Comparison of ENCODE assay signal across 8 mouse cellular contexts in the genomic region with DNA sequence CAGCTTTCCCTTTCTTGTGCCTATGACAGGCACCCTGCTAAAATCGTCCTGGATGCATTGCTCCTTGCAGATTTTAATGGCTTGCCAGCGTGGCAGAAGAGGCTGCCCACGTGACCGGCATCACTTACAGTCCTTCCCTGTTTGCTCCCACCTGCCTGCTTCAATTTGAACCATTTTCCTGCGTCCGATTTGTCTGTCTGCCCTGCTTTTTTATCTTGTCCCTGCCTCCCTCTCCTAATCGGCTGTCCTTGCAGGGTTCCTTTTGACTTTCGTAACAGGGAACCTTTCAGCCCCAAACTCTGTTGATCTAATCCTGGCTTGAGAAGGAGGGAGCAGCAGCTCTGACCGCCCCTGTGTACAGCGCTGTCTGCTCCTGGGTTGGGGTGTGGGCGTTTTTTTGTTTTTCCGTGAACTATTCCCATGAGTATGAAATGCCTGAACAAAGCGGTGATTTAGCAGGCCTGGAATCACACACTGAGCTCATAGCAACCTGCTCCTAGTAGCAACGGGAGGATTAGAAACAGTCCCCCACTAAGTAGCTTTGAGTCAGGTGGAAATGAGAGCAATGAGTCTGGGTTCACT. TPM values are rescaled to one million over a fixed set of nuclear protein-coding genes. Genes with fewer than 3 reads are reported as not detected.
A peak's percentile ranks its signal among the peaks of the same experiment; 100 is the strongest.
DNase-seq lines count a peak whose midpoint lies in the region; ATAC-seq and TF ChIP-seq lines count a peak whose summit lies in the region.

No protein-coding gene starts in this region.

- TF ChIP-seq CTCF in hindbrain, postnatal 0 days (IDR thresholded peaks at IDR 0.05; ENCODE audit: low read depth): no peak

- H3K27me3 ChIP-seq in forebrain, embryonic 11.5 days (ENCODE audit: control insufficient read depth, insufficient read depth, low read length): no peaks in the 10 kb centered on the region; the same call in 1 of the 2 replicates
- H3K27me3 ChIP-seq in hindbrain, postnatal 0 days (ENCODE audit: insufficient read depth, low read length): no peaks in the 10 kb centered on the region
- no peaks in the 10 kb centered on the region for H3K27me3 ChIP-seq in liver, embryonic 11.5 days (replicated peaks; ENCODE audit: control insufficient read depth, insufficient read depth, low read length)

- H3K4me1 ChIP-seq in forebrain, embryonic 11.5 days (replicated peaks; ENCODE audit: control insufficient read depth, insufficient read depth, low read length): peaks cover 4% of the 10 kb centered on the region; the same call in 1 of the 2 replicates
- H3K4me1 ChIP-seq in hindbrain, postnatal 0 days (ENCODE audit: insufficient read depth, low read length): no peaks in the 10 kb centered on the region
- H3K4me1 ChIP-seq in liver, embryonic 11.5 days (replicated peaks; ENCODE audit: control insufficient read depth, insufficient read depth, low read length): peaks cover 18% of the 10 kb centered on the region

- WGBS in forebrain, embryonic 11.5 days: 1% methylated on average over 14 of the region's 14 CpGs
- WGBS in hindbrain, postnatal 0 days: 3% methylated on average over 14 of the region's 14 CpGs
- 26% methylated on average over 14 of the region's 14 CpGs for WGBS in liver, embryonic 11.5 days

- peak; percentile 86 for ATAC-seq in forebrain, embryonic 11.5 days (replicated peaks; ENCODE audit: low FRiP score)
- peak; percentile 91 for ATAC-seq in hindbrain, postnatal 0 days
- ATAC-seq in liver, embryonic 11.5 days (replicated peaks; ENCODE audit: low FRiP score): peak; percentile 24; the same call in 1 of the 2 replicates

- H3K36me3 ChIP-seq in forebrain, embryonic 11.5 days (ENCODE audit: control insufficient read depth, insufficient read depth, low read length): no peaks in the 10 kb centered on the region
- H3K36me3 ChIP-seq in hindbrain, postnatal 0 days (ENCODE audit: insufficient read depth, low read length): no peaks in the 10 kb centered on the region
- H3K36me3 ChIP-seq in liver, embryonic 11.5 days (ENCODE audit: control insufficient read depth, insufficient read depth, low read length): no peaks in the 10 kb centered on the region

- peak overlapping the region; percentile 49 for H3K4me2 ChIP-seq in forebrain, embryonic 11.5 days (ENCODE audit: low read depth, low read length, severe bottlenecking)
- peak overlapping the region; percentile 62 for H3K4me2 ChIP-seq in hindbrain, postnatal 0 days (ENCODE audit: low read depth, low read length)
- peak overlapping the region; percentile 62 for H3K4me2 ChIP-seq in liver, embryonic 11.5 days

- H3K27ac ChIP-seq in forebrain, embryonic 11.5 days (ENCODE audit: low read depth, low read length): peak overlapping the region; percentile 5; the same call in 1 of the 2 replicates
- peak overlapping the region; percentile 13 for H3K27ac ChIP-seq in hindbrain, postnatal 0 days
- peak overlapping the region; percentile 50 for H3K27ac ChIP-seq in liver, embryonic 11.5 days (ENCODE audit: low read depth, low read length)

- peak overlapping the region; percentile 13 for H3K4me3 ChIP-seq in forebrain, embryonic 11.5 days (ENCODE audit: low read depth, low read length)
- H3K4me3 ChIP-seq in hindbrain, postnatal 0 days (ENCODE audit: low read length): peak overlapping the region; percentile 24
- H3K4me3 ChIP-seq in liver, embryonic 11.5 days (ENCODE audit: low read depth, low read length): peak overlapping the region; percentile 31

- peak overlapping the region; percentile 12; the same call in 1 of the 2 replicates for H3K9ac ChIP-seq in forebrain, embryonic 11.5 days (ENCODE audit: low read length)
- peak overlapping the region; percentile 37 for H3K9ac ChIP-seq in hindbrain, postnatal 0 days (replicated peaks; ENCODE audit: low read length)
- H3K9ac ChIP-seq in liver, embryonic 11.5 days (ENCODE audit: low read depth, low read length): peak overlapping the region; percentile 12; the same call in 1 of the 2 replicates

- no peaks in the 10 kb centered on the region for H3K9me3 ChIP-seq in forebrain, embryonic 11.5 days (ENCODE audit: control insufficient read depth, low read length)
- no peaks in the 10 kb centered on the region for H3K9me3 ChIP-seq in hindbrain, postnatal 0 days (ENCODE audit: low read length)
- no peaks in the 10 kb centered on the region for H3K9me3 ChIP-seq in liver, embryonic 11.5 days (ENCODE audit: control insufficient read depth, low read length)

- DNase-seq in adrenal gland, adult (ENCODE audit: inconsistent age in 2 of 2, low spot score in 1 of 2): peak; percentile 38 to 81
- DNase-seq in adrenal gland, adult 8-10 months: no peak
- DNase-seq in adrenal gland, postnatal 10 days: peak; percentile 27
- DNase-seq in forebrain, embryonic 11.5 days (ENCODE audit: low spot score): peak; percentile 65
- peak; percentile 60 for DNase-seq in hindbrain, postnatal 0 days (ENCODE audit: low spot score)
- no peak for DNase-seq in liver, embryonic 11.5 days (ENCODE audit: low spot score)
- peak; percentile 28 for DNase-seq in retina, postnatal 7 days (ENCODE audit: low read depth, low spot score)
- DNase-seq in urinary bladder, postnatal 25 days (ENCODE audit: low spot score): no peak

RNA-seq across cellular contexts. Expression of a gene that starts 51.2 kb away (rescaled TPM):
- total RNA-seq in adrenal gland, adult 8-10 months (2022): 10 to 100 TPM; 35.1 to 62.0 (median 52.1) TPM
- total RNA-seq in adrenal gland, postnatal 10 days (2021): 10 to 100 TPM; 49.4 to 50.9 TPM
- 31.3 and 37.0 TPM in 2 replicates for polyA plus RNA-seq in forebrain, embryonic 11.5 days (2014; fragmentation: Nextera tagmentation; extraction: Ambion mirVana)
- 23.7 and 29.9 TPM in 2 replicates for total RNA-seq in hindbrain, postnatal 0 days (2014; rRNA removed)
- 81.2 and 102 TPM in 2 replicates for polyA plus RNA-seq in hindbrain, postnatal 0 days (2015; fragmentation: Nextera tagmentation; extraction: Ambion mirVana)
- polyA plus RNA-seq in liver, embryonic 11.5 days (2014; fragmentation: Nextera tagmentation; extraction: Ambion mirVana): 22.0 and 22.5 TPM in 2 replicates

Comparison
In these comparisons a context has a peak if more than half of its experiments do, and no peak if none do; other contexts are left out.
1. DNase-seq: peak in adrenal gland, adult (2 of 2), adrenal gland, postnatal 10 days (single experiment), forebrain, embryonic 11.5 days (single experiment), hindbrain, postnatal 0 days (single experiment) and retina, postnatal 7 days (single experiment); none in adrenal gland, adult 8-10 months (single experiment), liver, embryonic 11.5 days (single experiment) and urinary bladder, postnatal 25 days (single experiment).
2. ATAC-seq: peak in every context shown above with its lines; median percentile 91 in hindbrain, postnatal 0 days; 86 in forebrain, embryonic 11.5 days; 24 in liver, embryonic 11.5 days.
3. Peak in every context shown above with its lines, with median percentiles within 50 percentile points of each other: H3K27ac ChIP-seq, H3K4me2 ChIP-seq, H3K4me3 ChIP-seq and H3K9ac ChIP-seq.